Mouse (Mus musculus) midbrain, embryonic 15.5 days (tissue): ENCODE measurements around the gene Tectb. TPM values are rescaled to one million over a fixed set of nuclear protein-coding genes. Genes with fewer than 3 reads are reported as not detected.

Experiments
- ATAC-seq: fragments of 200-750 bp; cut with Nextera tagmentation; replicated peaks from 2 replicates; pipeline ENCODE4 v1.8.0; 2017; ENCODE audit warnings: moderate TSS enrichment
- H3K27ac ChIP-seq: fragments of 300-500 bp; sonication (generic); 2 replicates; pipeline ENCODE4 v1.5.1; 2015; ENCODE audit warnings: mild to moderate bottlenecking, inconsistent platforms
- H3K27me3 ChIP-seq: fragments of 300-500 bp; sonication (generic); replicated peaks from 2 replicates; pipeline ENCODE4 v1.6.1; 2015; ENCODE audit warnings: inconsistent platforms
- H3K36me3 ChIP-seq: fragments of 300-500 bp; sonication (generic); replicated peaks from 2 replicates; pipeline ENCODE4 v1.6.1; 2015; ENCODE audit warnings: inconsistent platforms
- H3K4me1 ChIP-seq: fragments of 300-500 bp; sonication (generic); 2 replicates; pipeline ENCODE4 v1.6.1; 2015; ENCODE audit warnings: inconsistent platforms
- H3K4me2 ChIP-seq: fragments of 300-500 bp; sonication (generic); 2 replicates; pipeline ENCODE4 v1.6.1; 2015; ENCODE audit warnings: inconsistent platforms, mild to moderate bottlenecking, moderate library complexity
- H3K4me3 ChIP-seq: fragments of 300-500 bp; sonication (generic); 2 replicates; pipeline ENCODE4 v1.5.1; 2015; ENCODE audit warnings: mild to moderate bottlenecking, inconsistent platforms
- H3K9ac ChIP-seq: fragments of 300-500 bp; sonication (generic); 2 replicates; pipeline ENCODE4 v1.6.1; 2015; ENCODE audit warnings: mild to moderate bottlenecking, inconsistent platforms
- H3K9me3 ChIP-seq: fragments of 300-500 bp; sonication (generic); 2 replicates; pipeline ENCODE4 v1.6.1; 2016; ENCODE audit warnings: inconsistent platforms
- WGBS: fragments of 180-500 bp; shearing (Covaris S2); methylation state at CpG from one replicate; pipeline ENCODE4 v1.1.7; 2015; ENCODE audit warnings: mixed read lengths; 5-methylcytosine and 5-hydroxymethylcytosine counted together
- polyA plus RNA-seq: library from polyadenylated mRNA; unstranded; fragments of >200 nt; fragmentation: Nextera tagmentation; extraction: Ambion mirVana; gene quantifications from 2 replicates; pipeline ENCODE4 v1.2.1, GENCODE M21; 2015

Tectb gene
- polyA plus RNA-seq, 1 experiment from 2014 or later: 0.22 TPM

- Histone ChIP-seq H3K27ac (no peak overlapping the region), H3K27me3 (no peaks in the 10 kb centered on the region), H3K9ac (no peak overlapping the region), H3K4me1 (no peaks in the 10 kb centered on the region), H3K4me2 (no peak overlapping the region), H3K36me3 (no peaks in the 10 kb centered on the region), H3K9me3 (no peaks in the 10 kb centered on the region), H3K4me3 (no peak overlapping the region)
- WGBS: 77% methylated on average over 7 of the region's 7 CpGs
- no peak for ATAC-seq
Measured at GRCm38 (mm10) chr19:55194520-55195170, 14.1 kb downstream of the Tectb start.

- H3K9me3 ChIP-seq: no peaks in the 10 kb centered on the region
- no peak overlapping the region for H3K4me3 ChIP-seq
- H3K27ac ChIP-seq: no peak overlapping the region
- 91% methylated on average over 3 of the region's 3 CpGs for WGBS
- no peaks in the 10 kb centered on the region for H3K4me1 ChIP-seq
- H3K9ac ChIP-seq: no peak overlapping the region
- no peak overlapping the region for H3K4me2 ChIP-seq
- no peak for ATAC-seq
- H3K36me3 ChIP-seq: no peaks in the 10 kb centered on the region
- no peaks in the 10 kb centered on the region for H3K27me3 ChIP-seq
Measured at GRCm38 (mm10) chr19:55195574-55195973, 15.0 kb downstream of the Tectb start.

- 37% methylated on average over 5 of the region's 5 CpGs for WGBS
- H3K9ac ChIP-seq: no peak overlapping the region
- no peaks in the 10 kb centered on the region for H3K4me1 ChIP-seq
- no peak overlapping the region for H3K4me3 ChIP-seq
- 0 out of 2 replicates have a peak, but pooled peaks have one; percentile 63 for ATAC-seq
- no peak overlapping the region for H3K4me2 ChIP-seq
- no peaks in the 10 kb centered on the region for H3K9me3 ChIP-seq
- H3K36me3 ChIP-seq: no peaks in the 10 kb centered on the region
- no peak overlapping the region for H3K27ac ChIP-seq
- H3K27me3 ChIP-seq: no peaks in the 10 kb centered on the region
Measured at GRCm38 (mm10) chr19:55198303-55198702, 17.8 kb downstream of the Tectb start.

- no peak overlapping the region for H3K4me2 ChIP-seq
- WGBS: 40% methylated on average over 8 of the region's 8 CpGs
Measured at GRCm38 (mm10) chr19:55206482-55207138, 26.1 kb downstream of the Tectb start.

GRCm38 (mm10) chr19:55207205-55207604 lies 26.7 kb downstream of the Tectb start:
- Histone ChIP-seq H3K27ac (no peak overlapping the region), H3K9ac (no peak overlapping the region), H3K4me3 (no peak overlapping the region), H3K9me3 (no peaks in the 10 kb centered on the region), H3K27me3 (no peaks in the 10 kb centered on the region), H3K4me2 (no peak overlapping the region), H3K4me1 (no peaks in the 10 kb centered on the region), H3K36me3 (no peaks in the 10 kb centered on the region)
- WGBS: 58% methylated on average over 6 of the region's 6 CpGs
- ATAC-seq: 0 out of 2 replicates have a peak, but pooled peaks have one; percentile 14

More at GRCm38 (mm10) chr19:55206482-55207138, 26.1 kb downstream of the Tectb start:
- H3K27ac ChIP-seq: no peak overlapping the region
- peak; percentile 50; the same call in 1 of the 2 replicates for ATAC-seq
- no peaks in the 10 kb centered on the region for H3K36me3 ChIP-seq
- H3K4me1 ChIP-seq: no peaks in the 10 kb centered on the region
- H3K4me3 ChIP-seq: no peak overlapping the region
- H3K9me3 ChIP-seq: no peaks in the 10 kb centered on the region
- H3K9ac ChIP-seq: no peak overlapping the region
- H3K27me3 ChIP-seq: no peaks in the 10 kb centered on the region

- Histone ChIP-seq H3K9ac (no peak overlapping the region), H3K4me3 (no peak overlapping the region), H3K36me3 (no peaks in the 10 kb centered on the region), H3K9me3 (no peaks in the 10 kb centered on the region), H3K4me2 (no peak overlapping the region), H3K27ac (no peak overlapping the region), H3K27me3 (no peaks in the 10 kb centered on the region), H3K4me1 (no peaks in the 10 kb centered on the region)
- no peak for ATAC-seq
- 66% methylated on average over 25 of the region's 25 CpGs for WGBS
Measured at GRCm38 (mm10) chr19:55207746-55208538, 27.4 kb downstream of the Tectb start.

- no peak overlapping the region for H3K4me2 ChIP-seq
Measured at GRCm38 (mm10) chr19:55208654-55209053, 28.1 kb downstream of the Tectb start.

GRCm38 (mm10) chr19:55209084-55209483 lies 28.6 kb downstream of the Tectb start:
- H3K9ac ChIP-seq: no peak overlapping the region
- H3K4me1 ChIP-seq: no peaks in the 10 kb centered on the region
- H3K27me3 ChIP-seq: no peaks in the 10 kb centered on the region
- no peak for ATAC-seq
- WGBS: 89% methylated on average over 3 of the region's 3 CpGs
- no peak overlapping the region for H3K4me3 ChIP-seq
- no peaks in the 10 kb centered on the region for H3K36me3 ChIP-seq
- no peaks in the 10 kb centered on the region for H3K9me3 ChIP-seq
- no peak overlapping the region for H3K27ac ChIP-seq
- no peak overlapping the region for H3K4me2 ChIP-seq

More at GRCm38 (mm10) chr19:55208654-55209053, 28.1 kb downstream of the Tectb start:
- H3K27me3 ChIP-seq: no peaks in the 10 kb centered on the region
- no peaks in the 10 kb centered on the region for H3K36me3 ChIP-seq
- no peak overlapping the region for H3K9ac ChIP-seq
- H3K27ac ChIP-seq: no peak overlapping the region
- H3K4me3 ChIP-seq: no peak overlapping the region
- ATAC-seq: no peak
- no peaks in the 10 kb centered on the region for H3K9me3 ChIP-seq
- WGBS: 78% methylated on average over 4 of the region's 4 CpGs
- H3K4me1 ChIP-seq: no peaks in the 10 kb centered on the region

GRCm38 (mm10) chr19:55211698-55212097 lies 31.2 kb downstream of the Tectb start:
- Histone ChIP-seq H3K9me3 (no peaks in the 10 kb centered on the region), H3K4me3 (no peak overlapping the region), H3K9ac (no peak overlapping the region), H3K27me3 (no peaks in the 10 kb centered on the region), H3K4me2 (no peak overlapping the region), H3K27ac (no peak overlapping the region), H3K4me1 (no peaks in the 10 kb centered on the region), H3K36me3 (no peaks in the 10 kb centered on the region)
- WGBS: 92% methylated on average over 1 of the region's 1 CpGs
- no peak for ATAC-seq

- peaks cover 8% of the 10 kb centered on the region for H3K4me1 ChIP-seq
- H3K4me2 ChIP-seq: no peak overlapping the region
- H3K27me3 ChIP-seq: no peaks in the 10 kb centered on the region
- ATAC-seq: no peak
- 86% methylated on average over 12 of the region's 12 CpGs for WGBS
- H3K36me3 ChIP-seq: no peaks in the 10 kb centered on the region
- no peaks in the 10 kb centered on the region for H3K9me3 ChIP-seq
- no peak overlapping the region for H3K9ac ChIP-seq
- H3K27ac ChIP-seq: no peak overlapping the region
- no peak overlapping the region for H3K4me3 ChIP-seq
Measured at GRCm38 (mm10) chr19:55213617-55214340, 33.2 kb downstream of the Tectb start.

- no peaks in the 10 kb centered on the region for H3K9me3 ChIP-seq
- H3K4me2 ChIP-seq: no peak overlapping the region
- no peak overlapping the region for H3K4me3 ChIP-seq
- no peak for ATAC-seq
- H3K27ac ChIP-seq: no peak overlapping the region
- H3K36me3 ChIP-seq: no peaks in the 10 kb centered on the region
- H3K4me1 ChIP-seq: peaks cover 11% of the 10 kb centered on the region
- 88% methylated on average over 4 of the region's 4 CpGs for WGBS
- H3K27me3 ChIP-seq: no peaks in the 10 kb centered on the region
- H3K9ac ChIP-seq: no peak overlapping the region
Measured at GRCm38 (mm10) chr19:55216876-55217275, 36.3 kb downstream of the Tectb start.

- Histone ChIP-seq H3K27me3 (no peaks in the 10 kb centered on the region), H3K4me1 (peaks cover 11% of the 10 kb centered on the region), H3K36me3 (no peaks in the 10 kb centered on the region), H3K4me3 (no peak overlapping the region), H3K4me2 (no peak overlapping the region), H3K9me3 (no peaks in the 10 kb centered on the region), H3K9ac (no peak overlapping the region), H3K27ac (no peak overlapping the region)
- 91% methylated on average over 9 of the region's 9 CpGs for WGBS
- ATAC-seq: no peak
Measured at GRCm38 (mm10) chr19:55217365-55217764, 36.8 kb downstream of the Tectb start.
